Mouse (Mus musculus) embryonic facial prominence, embryonic 11.5 days (tissue): ENCODE results near the gene Cadm1. TPM values are rescaled to one million over a fixed set of nuclear protein-coding genes. Genes with fewer than 3 reads are reported as not detected.

ENCODE experiments used
- ATAC-seq: fragments of 200-750 bp; cut with Nextera tagmentation; replicated peaks from 2 replicates; pipeline ENCODE4 v1.8.0; 2017; ENCODE audit warnings: low read depth; ENCODE audit not compliant: insufficient number of reproducible peaks, low FRiP score, low TSS enrichment
- DNase-seq: peaks from one replicate; pipeline ENCODE4 v3.0.0-alpha.2; 2015; ENCODE audit warnings: low spot score
- H3K27ac ChIP-seq: fragments of 300-500 bp; sonication (generic); replicated peaks from 2 replicates; pipeline ENCODE4 v1.5.1; 2014; ENCODE audit warnings: mild to moderate bottlenecking, low read depth, low read length, control low read depth
- H3K27me3 ChIP-seq: fragments of 300-500 bp; sonication (generic); 2 replicates; pipeline ENCODE4 v1.6.1; 2014; ENCODE audit warnings: mild to moderate bottlenecking, low read length, moderate library complexity, mixed read lengths; ENCODE audit not compliant: control insufficient read depth, insufficient read depth
- H3K36me3 ChIP-seq: fragments of 300-500 bp; sonication (generic); replicated peaks from 2 replicates; pipeline ENCODE4 v1.6.1; 2014; ENCODE audit warnings: low read depth, mild to moderate bottlenecking, low read length, moderate library complexity, mixed read lengths; ENCODE audit not compliant: control insufficient read depth, insufficient read depth
- H3K4me1 ChIP-seq: fragments of 300-500 bp; sonication (generic); 2 replicates; pipeline ENCODE4 v1.6.1; 2014; ENCODE audit warnings: low read length, mixed read lengths; ENCODE audit not compliant: control insufficient read depth, insufficient read depth
- H3K4me2 ChIP-seq: fragments of 300-500 bp; sonication (generic); 2 replicates; pipeline ENCODE4 v1.6.1; 2014; ENCODE audit warnings: low read depth, mild to moderate bottlenecking, control low read depth, low read length, moderate library complexity
- H3K4me3 ChIP-seq: fragments of 300-500 bp; sonication (generic); 2 replicates; pipeline ENCODE4 v1.5.1; 2014; ENCODE audit warnings: low read depth, low read length, control low read depth
- H3K9ac ChIP-seq: fragments of 300-500 bp; sonication (generic); replicated peaks from 2 replicates; pipeline ENCODE4 v1.6.1; 2014; ENCODE audit warnings: mild to moderate bottlenecking, control low read depth, low read length
- H3K9me3 ChIP-seq: fragments of 300-500 bp; sonication (generic); replicated peaks from 2 replicates; pipeline ENCODE4 v1.6.1; 2016; ENCODE audit warnings: mild to moderate bottlenecking, low read length, inconsistent platforms, mixed read lengths; ENCODE audit not compliant: control insufficient read depth
- WGBS: fragments of 180-500 bp; shearing (Covaris S2); extraction: QIAGEN DNeasy Blood & Tissue Kit; methylation state at CpG from one replicate; pipeline ENCODE4 v1.1.7; 2014; 5-methylcytosine and 5-hydroxymethylcytosine counted together
- polyA plus RNA-seq: library from polyadenylated mRNA; unstranded; fragments of >200 nt; fragmentation: Nextera tagmentation; extraction: Ambion mirVana; gene quantifications from 2 replicates; pipeline ENCODE4 v1.2.1, GENCODE M21; 2014

Cadm1 gene
- polyA plus RNA-seq, 1 experiment from 2014 or later, result 99.3 TPM

GRCm38 (mm10) chr9:47699026-47699425 is 169.1 kb downstream of the Cadm1 start:
- no peak for ATAC-seq
- no peaks in the 10 kb centered on the region for H3K27me3 ChIP-seq
- H3K4me2 ChIP-seq, result no peak overlapping the region
- H3K4me3 ChIP-seq, result no peak overlapping the region
- H3K36me3 ChIP-seq, result no peaks in the 10 kb centered on the region
- 59% methylated on average over 3 of the region's 3 CpGs for WGBS
- no peak overlapping the region for H3K27ac ChIP-seq
- peak; percentile 81 for DNase-seq
- no peak overlapping the region for H3K9ac ChIP-seq
- no peaks in the 10 kb centered on the region for H3K4me1 ChIP-seq
- H3K9me3 ChIP-seq, result no peaks in the 10 kb centered on the region

- Histone ChIP-seq H3K36me3 (no peaks in the 10 kb centered on the region), H3K27me3 (no peaks in the 10 kb centered on the region), H3K9me3 (no peaks in the 10 kb centered on the region), H3K4me1 (no peaks in the 10 kb centered on the region), H3K27ac (no peak overlapping the region), H3K4me2 (no peak overlapping the region), H3K9ac (no peak overlapping the region), H3K4me3 (no peak overlapping the region)
- WGBS, result 92% methylated on average over 5 of the region's 5 CpGs
- ATAC-seq (no peak), DNase-seq (no peak)
Observed at GRCm38 (mm10) chr9:47700021-47700420, 170.0 kb downstream of the Cadm1 start.

DNA sequence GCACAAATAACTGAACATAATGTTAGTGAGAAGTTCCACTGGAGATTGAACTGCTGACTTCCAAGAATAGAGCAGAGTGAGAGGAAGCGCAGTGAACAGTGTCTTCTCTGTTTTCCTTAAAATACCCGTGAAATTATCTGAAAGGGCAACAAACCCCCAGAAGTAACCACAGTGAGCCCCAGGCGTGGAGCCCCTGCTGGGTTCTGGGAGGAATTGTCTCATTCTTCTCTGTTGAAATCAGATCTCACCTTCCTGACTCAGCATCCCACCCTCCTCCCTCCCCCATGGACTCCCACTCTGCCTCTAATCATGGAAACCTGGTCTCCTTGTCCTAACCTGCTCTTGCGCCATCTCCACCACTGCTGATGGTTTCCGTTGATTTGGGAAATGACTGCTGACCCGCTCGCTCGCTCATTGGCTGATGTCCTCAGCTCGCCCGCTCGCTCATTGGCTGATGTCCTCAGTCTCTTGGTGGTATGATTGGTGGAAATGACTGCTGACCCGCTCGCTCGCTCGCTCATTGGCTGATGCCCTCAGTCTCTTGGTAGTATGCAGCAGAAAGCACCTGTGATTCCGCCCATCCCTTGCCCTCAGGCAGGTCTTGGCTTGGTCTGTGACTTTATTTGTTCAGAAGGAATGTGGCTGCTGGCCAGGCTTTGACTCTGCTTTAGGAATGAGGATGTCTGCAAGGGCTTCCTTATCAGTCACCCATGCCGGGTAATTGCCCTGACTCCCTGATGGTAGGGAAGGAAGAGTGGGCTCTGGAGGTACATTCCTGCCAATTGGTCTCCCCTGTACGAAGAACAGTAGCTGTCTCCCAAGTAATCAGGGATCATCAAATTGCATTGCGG is 173.3 kb downstream of the Cadm1 start:
- Histone ChIP-seq H3K4me1 (no peaks in the 10 kb centered on the region), H3K9ac (no peak overlapping the region), H3K9me3 (no peaks in the 10 kb centered on the region), H3K27me3 (no peaks in the 10 kb centered on the region), H3K4me3 (no peak overlapping the region), H3K27ac (no peak overlapping the region), H3K36me3 (no peaks in the 10 kb centered on the region), H3K4me2 (no peak overlapping the region)
- WGBS, result 89% methylated on average over 19 of the region's 19 CpGs
- ATAC-seq (no peak), DNase-seq (no peak)

DNA sequence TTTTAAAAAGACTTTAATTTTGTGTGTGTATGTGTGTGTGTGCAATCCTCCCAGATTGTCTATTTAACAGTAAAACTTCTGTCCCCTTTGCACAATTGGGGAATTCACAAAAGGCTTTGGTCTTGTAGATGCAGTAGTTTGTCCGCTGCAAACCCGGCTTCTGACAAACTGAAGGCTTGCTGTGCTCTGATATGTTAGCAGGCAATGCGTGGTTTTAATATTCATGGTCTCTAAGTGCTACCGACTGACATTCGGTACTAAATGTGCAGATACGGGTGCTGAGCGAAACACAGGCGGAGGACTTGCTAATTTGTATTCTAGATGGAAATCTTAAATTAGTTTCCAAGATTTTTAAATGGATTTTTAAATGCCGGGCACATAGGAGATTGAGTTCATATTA is 176.4 kb downstream of the Cadm1 start:
- DNase-seq (no peak), ATAC-seq (no peak)
- Histone ChIP-seq H3K4me2 (no peak overlapping the region), H3K27me3 (no peaks in the 10 kb centered on the region), H3K27ac (no peak overlapping the region), H3K4me1 (no peaks in the 10 kb centered on the region), H3K4me3 (no peak overlapping the region), H3K36me3 (no peaks in the 10 kb centered on the region), H3K9ac (no peak overlapping the region), H3K9me3 (no peaks in the 10 kb centered on the region)
- WGBS, result 84% methylated on average over 9 of the region's 9 CpGs

GRCm38 (mm10) chr9:47707326-47707725 is 177.4 kb downstream of the Cadm1 start:
- H3K36me3 ChIP-seq, result no peaks in the 10 kb centered on the region
- no peak overlapping the region for H3K4me3 ChIP-seq
- no peak for DNase-seq
- ATAC-seq, result no peak
- no peak overlapping the region for H3K9ac ChIP-seq
- WGBS, result 79% methylated on average over 6 of the region's 6 CpGs
- no peaks in the 10 kb centered on the region for H3K9me3 ChIP-seq
- H3K4me2 ChIP-seq, result no peak overlapping the region
- H3K4me1 ChIP-seq, result no peaks in the 10 kb centered on the region
- H3K27ac ChIP-seq, result no peak overlapping the region
- H3K27me3 ChIP-seq, result no peaks in the 10 kb centered on the region

- H3K9me3 ChIP-seq, result no peaks in the 10 kb centered on the region
- H3K36me3 ChIP-seq, result no peaks in the 10 kb centered on the region
- WGBS, result 29% methylated on average over 10 of the region's 10 CpGs
- no peak overlapping the region for H3K9ac ChIP-seq
- ATAC-seq (no peak), DNase-seq (peak; percentile 89)
- no peak overlapping the region for H3K4me3 ChIP-seq
- H3K4me2 ChIP-seq, result no peak overlapping the region
- no peaks in the 10 kb centered on the region for H3K4me1 ChIP-seq
- H3K27ac ChIP-seq, result no peak overlapping the region
- no peaks in the 10 kb centered on the region for H3K27me3 ChIP-seq
Observed at GRCm38 (mm10) chr9:47708299-47708698, 178.3 kb downstream of the Cadm1 start.

- no peak for ATAC-seq
- H3K27me3 ChIP-seq, result no peaks in the 10 kb centered on the region
Observed at GRCm38 (mm10) chr9:47710946-47711345, 181.0 kb downstream of the Cadm1 start.

GRCm38 (mm10) chr9:47714541-47714940 is 184.6 kb downstream of the Cadm1 start:
- DNase-seq, result no peak
- Histone ChIP-seq H3K4me3 (no peak overlapping the region), H3K27me3 (no peaks in the 10 kb centered on the region), H3K27ac (no peak overlapping the region), H3K4me1 (no peaks in the 10 kb centered on the region), H3K4me2 (no peak overlapping the region), H3K9me3 (no peaks in the 10 kb centered on the region), H3K36me3 (no peaks in the 10 kb centered on the region), H3K9ac (no peak overlapping the region)
- 45% methylated on average over 2 of the region's 2 CpGs for WGBS
- no peak for ATAC-seq

More at GRCm38 (mm10) chr9:47710946-47711345, 181.0 kb downstream of the Cadm1 start:
- no peak overlapping the region for H3K4me2 ChIP-seq
- no peak for DNase-seq
- H3K9me3 ChIP-seq, result no peaks in the 10 kb centered on the region
- H3K4me3 ChIP-seq, result no peak overlapping the region
- 92% methylated on average over 8 of the region's 8 CpGs for WGBS
- no peak overlapping the region for H3K27ac ChIP-seq
- no peak overlapping the region for H3K9ac ChIP-seq
- no peaks in the 10 kb centered on the region for H3K36me3 ChIP-seq
- no peaks in the 10 kb centered on the region for H3K4me1 ChIP-seq
